9 mouse cellular contexts compared by ENCODE assay signal in genomic region chr9:121359266-121359972, GRCm38 (mm10).
DNase-seq lines count a peak whose midpoint lies in the region; ATAC-seq and TF ChIP-seq lines count a peak whose summit lies in the region.
"Had no signal": no experiment of that assay in that cellular context is flagged by ENCODE, and none has a peak within 500 bp of the region (broad histone marks: within the 10 kb centered on the region; RNA-seq: fewer than 3 reads in every experiment).

No protein-coding gene starts in this region.

- peak overlapping the region; percentile 34; the same call in 1 of the 2 replicates for H3K9ac ChIP-seq in heart, embryonic 11.5 days (ENCODE audit: low read depth, low read length)
- H3K9ac ChIP-seq in heart, embryonic 16.5 days (ENCODE audit: low read length), result peak overlapping the region; percentile 49; the same call in 1 of the 2 replicates
- H3K9ac ChIP-seq in midbrain, embryonic 13.5 days (replicated peaks), result no peak overlapping the region

- H3K9me3 ChIP-seq in heart, embryonic 11.5 days (replicated peaks; ENCODE audit: control insufficient read depth, low read length), result no peaks in the 10 kb centered on the region
- no peaks in the 10 kb centered on the region for H3K9me3 ChIP-seq in heart, embryonic 16.5 days (replicated peaks; ENCODE audit: control insufficient read depth, low read length)
- H3K9me3 ChIP-seq in midbrain, embryonic 13.5 days, result no peaks in the 10 kb centered on the region

- intact Hi-C loops in heart, postnatal 36 days (cut with DNase I), result loop anchor here (5.0 kb wide), 1 partner anchor 787 kb away; the partner anchor contains the start of gene Rpl14

- H3K27ac ChIP-seq in heart, embryonic 11.5 days (ENCODE audit: low read depth, low read length), result 0 out of 2 replicates have a peak overlapping the region, but pooled peaks have one; percentile 41
- peak overlapping the region; percentile 24 for H3K27ac ChIP-seq in cortical plate, adult 2 months (ENCODE audit: insufficient read depth, low read length)
- H3K27ac ChIP-seq in heart, embryonic 16.5 days (ENCODE audit: low read length), result peak overlapping the region; percentile 94
- peak overlapping the region; percentile 93 for H3K27ac ChIP-seq in midbrain, embryonic 13.5 days

- no peak for ATAC-seq in heart, embryonic 11.5 days (replicated peaks; ENCODE audit: insufficient number of reproducible peaks, low FRiP score, low TSS enrichment)
- ATAC-seq in heart, embryonic 16.5 days (replicated peaks; ENCODE audit: extremely low read depth, insufficient read depth, low FRiP score), result no peak
- ATAC-seq in midbrain, embryonic 13.5 days, result no peak
- no peak for ATAC-seq in inflammation-experienced regulatory T-cells, adult 6 months

- no peak overlapping the region for H3K4me3 ChIP-seq in heart, embryonic 11.5 days (ENCODE audit: low read depth, low read length)
- H3K4me3 ChIP-seq in cortical plate, adult 2 months (ENCODE audit: insufficient read depth, low read length), result no peak overlapping the region
- no peak overlapping the region for H3K4me3 ChIP-seq in heart, embryonic 16.5 days (ENCODE audit: low read length)
- no peak overlapping the region for H3K4me3 ChIP-seq in midbrain, embryonic 13.5 days (replicated peaks)
- no peak overlapping the region for H3K4me3 ChIP-seq in lung, adult 2 months (replicated peaks; ENCODE audit: extremely low read depth, low read depth, low read length)

- H3K4me2 ChIP-seq in heart, embryonic 11.5 days, result no peak overlapping the region
- no peak overlapping the region for H3K4me2 ChIP-seq in heart, embryonic 16.5 days (ENCODE audit: low read depth, low read length)
- H3K4me2 ChIP-seq in midbrain, embryonic 13.5 days (replicated peaks), result no peak overlapping the region

- H3K27me3 ChIP-seq in heart, embryonic 11.5 days (ENCODE audit: control insufficient read depth, insufficient read depth, low read length), result no peaks in the 10 kb centered on the region
- no peaks in the 10 kb centered on the region for H3K27me3 ChIP-seq in heart, embryonic 16.5 days (ENCODE audit: control insufficient read depth, insufficient read depth, low read length)
- H3K27me3 ChIP-seq in midbrain, embryonic 13.5 days, result no peaks in the 10 kb centered on the region

- TF ChIP-seq CTCF in cortical plate, adult 2 months (IDR thresholded peaks at IDR 0.05; ENCODE audit: extremely low read depth, insufficient read depth, low read length), result no peak
- no peak for TF ChIP-seq CTCF in lung, adult 2 months (IDR thresholded peaks at IDR 0.05; ENCODE audit: insufficient read depth, low read length)

- H3K4me1 ChIP-seq in heart, embryonic 11.5 days (ENCODE audit: control insufficient read depth, insufficient read depth, low read length), result peaks cover 55% of the 10 kb centered on the region
- peaks cover 17% of the 10 kb centered on the region for H3K4me1 ChIP-seq in cortical plate, adult 2 months (ENCODE audit: control insufficient read depth, insufficient read depth, low read length)
- H3K4me1 ChIP-seq in heart, embryonic 16.5 days (ENCODE audit: control insufficient read depth, insufficient read depth, low read length), result peaks cover 66% of the 10 kb centered on the region
- peaks cover 61% of the 10 kb centered on the region for H3K4me1 ChIP-seq in midbrain, embryonic 13.5 days (replicated peaks)
- H3K4me1 ChIP-seq in lung, adult 2 months (ENCODE audit: control insufficient read depth, insufficient read depth, low read length), result peaks cover 17% of the 10 kb centered on the region

- WGBS in heart, embryonic 11.5 days (ENCODE audit: insufficient replicate concordance), result 57% methylated on average over 3 of the region's 3 CpGs
- 47% methylated on average over 3 of the region's 3 CpGs for WGBS in heart, embryonic 16.5 days
- 68% methylated on average over 3 of the region's 3 CpGs for WGBS in midbrain, embryonic 13.5 days
- 44% methylated on average over 3 of the region's 3 CpGs for WGBS in lung, adult 2 months

- DNase-seq in heart, postnatal 36 days, result no peak
- DNase-seq in frontal cortex, postnatal 14 days (ENCODE audit: low spot score in 2 of 2), result no peak
- DNase-seq in lung, adult 2 months, result no peak
- DNase-seq: gastrocnemius, postnatal 10 days had no signal

- no peaks in the 10 kb centered on the region for H3K36me3 ChIP-seq in heart, embryonic 11.5 days (ENCODE audit: control insufficient read depth, insufficient read depth, low read length)
- H3K36me3 ChIP-seq in heart, embryonic 16.5 days (ENCODE audit: control insufficient read depth, insufficient read depth), result peaks cover 8% of the 10 kb centered on the region
- peaks cover 6% of the 10 kb centered on the region; the same call in 1 of the 2 replicates for H3K36me3 ChIP-seq in midbrain, embryonic 13.5 days

- TF ChIP-seq POLR2A in cortical plate, adult 2 months (IDR thresholded peaks at IDR 0.05; ENCODE audit: extremely low read depth, insufficient read depth, low read length), result no peak
- TF ChIP-seq POLR2A in lung, adult 2 months (IDR thresholded peaks at IDR 0.05; ENCODE audit: borderline replicate concordance, extremely low read depth, low read depth, low read length), result no peak

Comparison
In these comparisons a context has a peak if more than half of its experiments do, and no peak if none do; other contexts are left out.
1. H3K27ac ChIP-seq: peak in every context shown above with its lines; median percentile 94 in heart, embryonic 16.5 days; 93 in midbrain, embryonic 13.5 days; 41 in heart, embryonic 11.5 days; 24 in cortical plate, adult 2 months.